Mouse (Mus musculus) kidney, embryonic 16.5 days (tissue): ENCODE results near the gene Tmem182. TPM values are rescaled to one million over a fixed set of nuclear protein-coding genes. Genes with fewer than 3 reads are reported as not detected.

Source experiments
- ATAC-seq: fragments of 200-750 bp; cut with Nextera tagmentation; 2 replicates; pipeline ENCODE4 v1.8.0; 2017; ENCODE audit warnings: moderate TSS enrichment; ENCODE audit not compliant: low FRiP score, low TSS enrichment
- H3K27ac ChIP-seq: fragments of 300-500 bp; sonication (generic); 2 replicates; pipeline ENCODE4 v1.5.1; 2014; ENCODE audit warnings: low read length
- H3K27me3 ChIP-seq: fragments of 300-500 bp; sonication (generic); 2 replicates; pipeline ENCODE4 v1.6.1; 2014; ENCODE audit warnings: low read length, control low read depth, mixed read lengths; ENCODE audit not compliant: insufficient read depth
- H3K36me3 ChIP-seq: fragments of 300-500 bp; sonication (generic); 2 replicates; pipeline ENCODE4 v1.6.1; 2014; ENCODE audit warnings: low read length, control low read depth, mixed read lengths; ENCODE audit not compliant: insufficient read depth
- H3K4me1 ChIP-seq: fragments of 300-500 bp; sonication (generic); 2 replicates; pipeline ENCODE4 v1.6.1; 2014; ENCODE audit warnings: low read length, control low read depth, mixed read lengths; ENCODE audit not compliant: insufficient read depth
- H3K4me2 ChIP-seq: fragments of 300-500 bp; sonication (generic); replicated peaks from 2 replicates; pipeline ENCODE4 v1.6.1; 2014; ENCODE audit warnings: low read depth, low read length
- H3K4me3 ChIP-seq: fragments of 300-500 bp; sonication (generic); 2 replicates; pipeline ENCODE4 v1.5.1; 2014; ENCODE audit warnings: mild to moderate bottlenecking, low read length
- H3K9ac ChIP-seq: fragments of 300-500 bp; sonication (generic); replicated peaks from 2 replicates; pipeline ENCODE4 v1.6.1; 2014; ENCODE audit warnings: low read length
- H3K9me3 ChIP-seq: fragments of 300-500 bp; sonication (generic); 2 replicates; pipeline ENCODE4 v1.6.1; 2016; ENCODE audit warnings: low read length, control low read depth
- WGBS: fragments of 180-500 bp; shearing (Covaris S2); extraction: QIAGEN DNeasy Blood & Tissue Kit; methylation state at CpG from one replicate; pipeline ENCODE4 v1.1.7; 2014; 5-methylcytosine and 5-hydroxymethylcytosine counted together
- polyA plus RNA-seq: library from polyadenylated mRNA; unstranded; fragments of >200 nt; fragmentation: Nextera tagmentation; extraction: Ambion mirVana; gene quantifications from 2 replicates; pipeline ENCODE4 v1.2.1, GENCODE M21; 2015

The Tmem182 gene
- polyA plus RNA-seq: 0.63 and 0.87 TPM in 2 replicates

DNA sequence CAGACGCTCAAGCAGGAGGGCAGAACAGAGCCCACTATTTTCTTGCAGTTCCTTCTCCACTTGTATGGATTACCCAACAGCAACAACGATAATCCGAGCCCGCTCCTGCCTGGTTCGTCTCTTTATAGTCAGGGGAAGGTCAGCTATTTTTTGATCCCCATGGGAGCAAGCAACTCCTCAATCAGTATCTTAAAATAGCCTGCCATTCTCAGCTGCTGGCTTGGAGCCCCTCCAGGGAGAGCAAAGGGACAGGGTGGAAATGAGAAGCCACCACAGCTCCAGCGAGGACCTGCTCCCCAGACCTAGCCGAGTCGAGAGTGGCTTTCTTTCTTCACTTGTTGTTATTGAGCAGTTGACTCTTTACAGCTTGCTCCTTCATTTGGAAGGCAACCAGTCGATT is at the start of gene Tmem182:
Gene Tmem182 (plus strand): TSS at position 251 of the 400 bp plus-strand sequence.
- WGBS: 64% methylated on average over 9 of the region's 9 CpGs
- Histone ChIP-seq H3K9me3 (no peaks in the 10 kb centered on the region), H3K4me3 (no peak within 1 kb of the TSS), H3K4me2 (no peak within 1 kb of the TSS), H3K27ac (no peak within 1 kb of the TSS), H3K9ac (no peak within 1 kb of the TSS), H3K27me3 (peaks cover 2% of the 10 kb centered on the region; the same call in 1 of the 2 replicates), H3K4me1 (no peaks in the 10 kb centered on the region), H3K36me3 (no peaks in the 10 kb centered on the region)
- ATAC-seq: no peak

DNA sequence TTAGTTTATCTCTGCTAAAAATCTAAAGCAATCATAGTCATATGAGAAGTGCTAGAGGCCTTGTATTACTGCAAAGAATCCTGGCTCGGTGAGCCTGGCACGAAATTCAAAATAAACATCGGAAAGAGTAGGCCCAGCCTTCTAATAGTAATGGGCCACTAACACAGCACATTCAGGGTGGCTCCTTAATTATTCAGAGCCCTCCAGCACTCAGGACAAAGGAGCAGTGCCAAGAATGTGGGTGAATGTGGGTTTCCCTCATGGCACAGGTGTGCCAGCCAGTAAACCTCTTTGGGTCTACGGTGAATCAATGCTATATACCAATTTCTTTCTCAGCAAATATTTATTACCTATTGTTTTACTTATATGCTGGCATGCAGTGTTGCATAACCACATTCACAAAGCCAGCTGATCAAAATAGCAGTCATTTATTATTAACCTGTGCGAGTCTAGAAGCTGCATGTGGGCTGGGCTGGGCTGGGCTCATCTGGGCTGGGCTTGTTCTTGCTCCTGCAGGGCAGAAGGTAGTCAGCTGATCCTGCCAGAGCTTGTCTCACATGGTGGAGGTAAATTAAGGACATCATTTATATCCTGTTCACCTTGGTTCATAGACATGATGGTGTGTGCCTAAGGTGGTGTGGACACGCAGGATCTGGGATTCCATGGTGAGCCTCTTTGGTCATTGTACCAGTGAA is 45.5 kb upstream of the Tmem182 start:
- Histone ChIP-seq H3K9ac (no peak overlapping the region), H3K27me3 (no peaks in the 10 kb centered on the region), H3K27ac (peak overlapping the region; percentile 34; the same call in 1 of the 2 replicates), H3K4me3 (no peak overlapping the region), H3K4me1 (no peaks in the 10 kb centered on the region), H3K36me3 (no peaks in the 10 kb centered on the region), H3K4me2 (no peak overlapping the region), H3K9me3 (no peaks in the 10 kb centered on the region)
- 64% methylated on average over 6 of the region's 6 CpGs for WGBS
- peak; percentile 75; the same call in 1 of the 2 replicates for ATAC-seq

DNA sequence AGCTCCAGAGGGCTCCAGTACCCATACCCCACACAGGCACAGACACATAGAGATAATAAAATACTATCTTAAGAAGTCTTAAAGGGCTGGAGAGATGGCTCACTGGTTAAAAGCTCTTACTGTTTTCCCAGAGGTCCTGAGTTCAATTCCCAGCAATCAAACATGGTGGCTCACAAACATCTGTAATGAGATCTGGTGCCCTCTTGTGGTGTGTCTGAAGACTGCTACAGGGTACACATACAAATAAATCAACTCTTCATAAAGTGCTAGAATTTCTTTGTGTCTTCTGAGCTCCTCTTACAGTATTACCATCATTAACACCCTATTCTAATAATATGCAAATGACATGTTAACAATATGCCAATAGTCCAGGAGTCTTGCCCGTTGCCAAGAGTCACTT is 41.4 kb upstream of the Tmem182 start:
- H3K27me3 ChIP-seq: no peaks in the 10 kb centered on the region
- WGBS: 89% methylated on average over 1 of the region's 1 CpGs
- no peak overlapping the region for H3K9ac ChIP-seq
- H3K4me1 ChIP-seq: 0 out of 2 replicates have a peak, but pooled peaks cover 4% of the 10 kb centered on the region
- no peak overlapping the region for H3K27ac ChIP-seq
- H3K9me3 ChIP-seq: no peaks in the 10 kb centered on the region
- H3K4me3 ChIP-seq: no peak overlapping the region
- no peaks in the 10 kb centered on the region for H3K36me3 ChIP-seq
- H3K4me2 ChIP-seq: no peak overlapping the region
- ATAC-seq: no peak

DNA sequence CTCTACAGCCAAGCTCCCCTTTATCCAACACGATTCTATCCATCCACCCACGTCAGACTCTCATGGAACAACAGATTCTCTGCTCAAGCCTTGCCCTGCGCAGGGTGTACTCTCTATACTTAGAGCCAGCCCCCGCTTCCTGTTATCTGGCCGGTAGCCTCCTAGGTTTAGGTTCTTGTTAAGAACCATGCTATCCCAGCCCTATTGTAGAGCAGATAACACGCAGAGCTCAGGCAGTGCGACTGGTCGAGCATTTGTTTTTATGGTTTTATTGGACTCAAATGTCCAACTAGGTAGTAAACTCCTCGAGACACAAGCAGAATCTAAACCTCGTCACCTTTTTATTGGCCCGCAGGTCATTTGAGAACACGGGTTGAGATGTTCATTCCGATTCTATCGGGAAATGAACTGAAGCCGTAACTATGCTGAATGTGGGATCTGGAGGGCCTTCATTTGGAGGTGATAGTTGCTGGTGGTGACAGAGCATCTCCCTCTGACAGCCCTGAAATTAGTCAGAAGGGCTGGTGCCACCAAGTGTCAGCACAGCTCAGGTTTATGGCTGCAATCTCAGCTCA is 40.6 kb upstream of the Tmem182 start:
- peaks cover 9% of the 10 kb centered on the region; the same call in 1 of the 2 replicates for H3K4me1 ChIP-seq
- WGBS: 34% methylated on average over 15 of the region's 15 CpGs
- no peaks in the 10 kb centered on the region for H3K27me3 ChIP-seq
- no peak overlapping the region for H3K4me3 ChIP-seq
- H3K4me2 ChIP-seq: no peak overlapping the region
- no peaks in the 10 kb centered on the region for H3K36me3 ChIP-seq
- no peak overlapping the region for H3K27ac ChIP-seq
- H3K9me3 ChIP-seq: no peaks in the 10 kb centered on the region
- H3K9ac ChIP-seq: no peak overlapping the region
- no peak for ATAC-seq

DNA sequence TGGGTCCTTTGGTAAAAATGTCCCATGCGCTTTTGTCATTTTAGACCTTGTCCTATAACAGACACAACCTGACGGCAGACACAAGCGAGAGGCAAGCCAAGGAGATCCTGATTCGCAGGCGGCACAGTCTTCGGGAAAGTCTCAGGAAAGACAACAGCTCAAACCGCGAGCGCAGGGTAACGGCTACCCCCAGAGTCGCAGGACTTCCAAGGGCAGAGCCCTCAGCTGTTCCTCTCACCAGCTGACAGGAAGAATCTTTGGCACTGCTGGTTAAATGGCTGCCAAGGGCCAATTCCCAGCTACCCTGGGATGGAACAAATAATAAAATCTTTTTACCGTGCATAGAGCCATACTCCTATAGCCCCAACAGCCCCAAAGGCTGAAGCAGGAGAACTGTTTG is 39.9 kb upstream of the Tmem182 start:
- Histone ChIP-seq H3K9ac (no peak overlapping the region), H3K9me3 (no peaks in the 10 kb centered on the region), H3K36me3 (no peaks in the 10 kb centered on the region), H3K27me3 (no peaks in the 10 kb centered on the region), H3K27ac (no peak overlapping the region), H3K4me1 (peaks cover 9% of the 10 kb centered on the region; the same call in 1 of the 2 replicates), H3K4me2 (no peak overlapping the region), H3K4me3 (no peak overlapping the region)
- no peak for ATAC-seq
- 83% methylated on average over 12 of the region's 12 CpGs for WGBS

DNA sequence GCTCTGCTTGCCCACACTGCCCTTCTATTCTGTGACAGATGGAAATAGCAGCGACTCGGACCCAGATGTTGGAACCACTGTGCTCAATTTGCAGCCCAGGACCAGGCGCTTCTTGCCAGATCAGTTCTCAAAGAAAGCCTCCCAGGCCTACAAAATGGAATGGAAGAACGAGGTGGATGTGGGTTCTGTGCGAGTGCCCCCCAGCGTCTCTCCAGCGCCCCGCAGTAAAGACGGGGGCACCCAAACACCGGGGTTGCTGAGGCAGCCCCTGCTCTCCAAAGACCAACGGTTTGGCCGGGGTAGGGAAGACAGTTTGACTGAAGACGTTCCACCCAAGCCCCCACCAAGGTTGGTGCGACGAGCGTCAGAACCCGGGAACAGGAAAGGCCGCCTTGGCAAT is 37.8 kb upstream of the Tmem182 start:
- no peak overlapping the region for H3K9ac ChIP-seq
- no peaks in the 10 kb centered on the region for H3K36me3 ChIP-seq
- H3K27me3 ChIP-seq: no peaks in the 10 kb centered on the region
- H3K4me3 ChIP-seq: no peak overlapping the region
- H3K4me2 ChIP-seq: no peak overlapping the region
- H3K9me3 ChIP-seq: no peaks in the 10 kb centered on the region
- no peak for ATAC-seq
- peaks cover 9% of the 10 kb centered on the region; the same call in 1 of the 2 replicates for H3K4me1 ChIP-seq
- WGBS: 88% methylated on average over 18 of the region's 18 CpGs
- no peak overlapping the region for H3K27ac ChIP-seq

DNA sequence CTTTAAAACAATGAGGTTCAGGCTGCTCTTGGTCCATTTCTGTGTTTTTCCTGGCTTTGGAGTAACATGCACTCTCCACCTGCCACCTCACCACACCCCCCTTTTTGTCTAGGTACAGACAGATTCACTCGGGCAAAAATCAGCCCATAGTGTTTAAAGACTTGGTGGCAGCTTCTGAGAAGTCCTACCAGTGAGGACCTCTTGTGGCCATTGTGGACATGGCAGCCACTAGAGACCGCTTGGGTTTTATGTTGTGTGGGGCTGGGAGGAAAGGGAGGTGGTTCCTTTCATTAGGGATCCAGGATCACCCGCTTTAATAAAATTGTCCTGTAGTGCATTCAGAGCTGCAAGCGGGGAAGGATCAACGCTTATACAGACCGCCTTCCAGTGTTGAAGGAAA is 36.8 kb upstream of the Tmem182 start:
- 33% methylated on average over 6 of the region's 6 CpGs for WGBS
- no peak overlapping the region for H3K27ac ChIP-seq
- no peaks in the 10 kb centered on the region for H3K27me3 ChIP-seq
- H3K4me2 ChIP-seq: no peak overlapping the region
- no peak for ATAC-seq
- H3K9me3 ChIP-seq: no peaks in the 10 kb centered on the region
- H3K9ac ChIP-seq: no peak overlapping the region
- H3K4me3 ChIP-seq: no peak overlapping the region
- H3K4me1 ChIP-seq: peaks cover 9% of the 10 kb centered on the region; the same call in 1 of the 2 replicates
- no peaks in the 10 kb centered on the region for H3K36me3 ChIP-seq

DNA sequence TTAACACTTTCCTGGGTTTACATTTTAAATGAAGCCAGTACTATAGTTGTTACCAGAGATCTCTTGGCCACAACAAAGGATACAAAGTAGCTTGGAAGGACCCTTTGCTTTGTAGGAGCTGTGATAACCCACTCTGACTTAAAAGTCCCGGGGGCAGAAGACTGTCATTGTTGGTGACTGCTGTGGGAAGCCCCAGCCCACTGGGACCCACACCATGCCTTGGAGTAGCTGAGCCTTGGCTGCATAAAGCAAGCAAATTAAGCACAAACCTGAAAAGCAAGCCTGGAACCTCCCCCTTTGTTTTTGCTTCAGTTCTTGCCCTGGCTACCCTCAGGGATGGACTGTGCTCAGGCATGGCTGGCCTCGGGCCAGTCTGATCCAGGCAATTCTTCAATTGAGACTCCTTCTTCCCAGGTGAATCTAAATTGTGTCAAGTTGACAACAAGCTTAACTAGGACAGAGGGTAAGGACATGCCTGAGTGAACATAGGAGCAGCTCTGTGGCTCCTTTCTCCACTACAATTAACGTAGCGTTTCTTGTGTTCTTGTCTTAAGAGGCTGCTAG is 36.0 kb upstream of the Tmem182 start:
- Histone ChIP-seq H3K4me2 (no peak overlapping the region), H3K36me3 (no peaks in the 10 kb centered on the region), H3K27me3 (no peaks in the 10 kb centered on the region), H3K9ac (no peak overlapping the region), H3K4me3 (no peak overlapping the region), H3K9me3 (no peaks in the 10 kb centered on the region), H3K27ac (peak overlapping the region; percentile 59; the same call in 1 of the 2 replicates), H3K4me1 (peaks cover 9% of the 10 kb centered on the region; the same call in 1 of the 2 replicates)
- WGBS: 31% methylated on average over 4 of the region's 4 CpGs
- peak; percentile 80 for ATAC-seq

DNA sequence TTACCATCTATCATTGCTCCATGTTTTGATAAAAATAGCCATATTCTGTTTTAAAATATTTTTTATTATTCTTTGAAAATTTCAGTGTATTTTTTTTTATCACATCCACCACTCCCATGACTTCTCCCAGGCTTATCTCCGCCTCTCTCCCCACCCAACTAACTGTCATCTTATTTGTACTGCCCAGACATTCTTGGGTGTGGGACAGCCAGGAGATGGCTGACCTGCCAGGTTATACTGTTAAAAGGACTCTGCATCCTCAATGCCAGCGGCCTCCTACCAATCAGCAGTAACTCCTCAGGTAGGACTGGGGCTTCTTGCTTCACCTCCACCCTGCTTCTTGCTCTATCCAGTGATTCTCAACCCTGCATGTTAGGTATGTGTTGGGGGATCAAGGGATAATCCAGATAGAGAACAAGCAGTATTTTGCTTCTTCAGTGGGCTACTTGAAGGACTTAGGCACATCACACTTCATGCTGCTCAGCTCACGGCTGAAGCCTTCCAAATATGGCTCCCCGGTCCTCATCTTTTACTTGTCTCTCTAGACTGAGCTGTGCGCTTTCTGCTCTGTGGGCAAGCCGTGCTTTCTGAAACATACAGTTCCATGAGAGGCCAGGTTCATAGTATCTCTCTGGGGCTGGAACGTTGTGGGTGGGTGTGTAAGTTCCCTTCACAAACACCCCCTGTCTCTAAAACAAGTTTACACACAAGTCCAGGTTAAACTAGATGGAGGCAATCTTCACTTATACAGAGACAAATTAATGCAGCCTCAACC is 34.0 kb upstream of the Tmem182 start:
- no peak for ATAC-seq
- WGBS: 92% methylated on average over 7 of the region's 7 CpGs
- no peak overlapping the region for H3K4me3 ChIP-seq

More for the DNA sequence above, 34.0 kb upstream of the Tmem182 start:
- Histone ChIP-seq H3K36me3 (no peaks in the 10 kb centered on the region), H3K4me1 (peaks cover 9% of the 10 kb centered on the region; the same call in 1 of the 2 replicates), H3K9ac (no peak overlapping the region), H3K9me3 (no peaks in the 10 kb centered on the region), H3K27ac (no peak overlapping the region), H3K4me2 (no peak overlapping the region), H3K27me3 (no peaks in the 10 kb centered on the region)
